Mouse (Mus musculus) thymus, adult 2 months (tissue): ENCODE results near the gene Cnmd.

Experiments used
- CTCF ChIP-seq: fragments of 200-500 bp; IDR thresholded peaks from 2 replicates; pipeline ENCODE4 v1.5.1; 2012; ENCODE audit warnings: mild to moderate bottlenecking, control low read depth, low read length, moderate library complexity, borderline replicate concordance; ENCODE audit not compliant: control insufficient read depth, poor library complexity, insufficient read depth; ENCODE audit errors: extremely low read depth
- POLR2A ChIP-seq: fragments of 200-500 bp; IDR thresholded peaks from 2 replicates; pipeline ENCODE4 v1.6.1; 2012; ENCODE audit warnings: mild to moderate bottlenecking, low read length, control low read depth, moderate library complexity; ENCODE audit not compliant: control insufficient read depth, poor library complexity, insufficient read depth; ENCODE audit errors: extremely low read depth

GRCm38 (mm10) chr14:79701054-79701453, 39.1 kb upstream of the Cnmd start:
- TF ChIP-seq CTCF (no peak), POLR2A (no peak)
